In the genomic region with DNA sequence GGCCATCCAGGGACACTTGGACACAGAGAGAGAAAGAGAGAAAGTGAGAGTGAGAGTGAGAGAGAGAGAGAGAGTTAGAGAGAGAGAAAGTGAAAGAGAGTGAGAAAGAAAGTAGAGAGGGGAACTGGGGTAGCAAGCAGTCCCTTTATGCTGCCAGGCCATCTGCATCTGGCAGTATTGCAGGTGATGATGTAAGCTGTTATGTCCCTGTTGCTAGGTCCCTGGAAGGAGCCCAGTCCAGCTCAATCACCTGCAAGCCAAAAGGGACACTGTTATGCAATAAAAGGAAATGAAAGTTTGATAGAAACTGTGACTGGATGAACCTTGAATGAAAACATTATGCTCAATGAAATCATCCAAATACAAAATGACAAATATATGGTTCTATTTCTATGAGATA, we compare ENCODE assay signal across 14 mouse cellular contexts. TPM values are rescaled to one million over a fixed set of nuclear protein-coding genes. Genes with fewer than 3 reads are reported as not detected.
A peak's percentile ranks its signal among the peaks of the same experiment; 100 is the strongest.
DNase-seq lines count a peak whose midpoint lies in the region; ATAC-seq lines count a peak whose summit lies in the region.
"Had no signal": no experiment of that assay in that cellular context is flagged by ENCODE, and none has a peak within 500 bp of the region (broad histone marks: within the 10 kb centered on the region; RNA-seq: fewer than 3 reads in every experiment).

No protein-coding gene starts in this region.

- no peaks in the 10 kb centered on the region for H3K9me3 ChIP-seq in intestine, embryonic 15.5 days
- H3K9me3 ChIP-seq: embryonic facial prominence, embryonic 15.5 days; liver, embryonic 12.5 days; midbrain, embryonic 13.5 days had no signal

- ATAC-seq in intestine, embryonic 15.5 days, result no peak
- ATAC-seq: inflammation-experienced regulatory T-cells, adult 6 months; liver, embryonic 12.5 days; midbrain, embryonic 13.5 days; Patski had no signal

- no peaks in the 10 kb centered on the region for H3K27me3 ChIP-seq in intestine, embryonic 15.5 days (replicated peaks)
- H3K27me3 ChIP-seq: embryonic facial prominence, embryonic 15.5 days; liver, embryonic 12.5 days; midbrain, embryonic 13.5 days had no signal

- H3K27ac ChIP-seq in brown adipose tissue, adult 24 weeks (replicated peaks; ENCODE audit: low read depth, low read length), result peak overlapping the region; percentile 85
- no peak overlapping the region for H3K27ac ChIP-seq in intestine, embryonic 15.5 days
- H3K27ac ChIP-seq: embryonic facial prominence, embryonic 15.5 days; liver, embryonic 12.5 days; midbrain, embryonic 13.5 days had no signal

- peak overlapping the region; percentile 23 for H3K4me3 ChIP-seq in brown adipose tissue, adult 24 weeks (ENCODE audit: insufficient read depth, low read depth, low read length)
- H3K4me3 ChIP-seq in intestine, embryonic 15.5 days (replicated peaks), result no peak overlapping the region
- H3K4me3 ChIP-seq: embryonic facial prominence, embryonic 15.5 days; liver, embryonic 12.5 days; midbrain, embryonic 13.5 days had no signal

- H3K4me2 ChIP-seq in intestine, embryonic 15.5 days (replicated peaks), result no peak overlapping the region
- H3K4me2 ChIP-seq: embryonic facial prominence, embryonic 15.5 days; liver, embryonic 12.5 days; midbrain, embryonic 13.5 days had no signal

- peaks cover 3% of the 10 kb centered on the region; the same call in 1 of the 2 replicates for H3K4me1 ChIP-seq in brown adipose tissue, adult 24 weeks (ENCODE audit: control insufficient read depth, insufficient read depth, insufficient read length, low read length)
- no peaks in the 10 kb centered on the region for H3K4me1 ChIP-seq in intestine, embryonic 15.5 days (replicated peaks)
- H3K4me1 ChIP-seq: embryonic facial prominence, embryonic 15.5 days; liver, embryonic 12.5 days; midbrain, embryonic 13.5 days had no signal

- peak; percentile 31 for DNase-seq in adrenal gland, adult 2 months
- no peak for DNase-seq in adrenal gland, postnatal 4 days (ENCODE audit: low spot score in 2 of 2)
- DNase-seq in kidney, adult 11 months, result peak; percentile 4
- DNase-seq in kidney, postnatal 14 days, result no peak
- DNase-seq in lung, postnatal 25 days (ENCODE audit: low spot score), result peak; percentile 58
- DNase-seq in urinary bladder, postnatal 14 days (ENCODE audit: low spot score), result no peak
- DNase-seq: thymus, postnatal 4 days had no signal

- no peak overlapping the region for H3K9ac ChIP-seq in intestine, embryonic 15.5 days
- H3K9ac ChIP-seq: embryonic facial prominence, embryonic 15.5 days; liver, embryonic 12.5 days; midbrain, embryonic 13.5 days had no signal

- no peaks in the 10 kb centered on the region for H3K36me3 ChIP-seq in intestine, embryonic 15.5 days
- H3K36me3 ChIP-seq: embryonic facial prominence, embryonic 15.5 days; liver, embryonic 12.5 days; midbrain, embryonic 13.5 days had no signal

RNA-seq across cellular contexts. Expression of gene Fundc1, which starts 52.0 kb away (rescaled TPM):
- 10 to 100 TPM; 53.5 to 65.5 TPM for total RNA-seq in adrenal gland, adult 2 months (2021)
- 2.1 and 2.5 TPM in 2 replicates for polyA plus RNA-seq in adrenal gland, adult 2 months (2012; rRNA removed)
- 10 to 100 TPM; 47.0 to 52.8 TPM for total RNA-seq in adrenal gland, postnatal 4 days (2021)
- 48.0 and 56.2 TPM in 2 replicates for polyA plus RNA-seq in brown adipose tissue, adult 24 weeks (2012; ENCODE audit: insufficient read depth, insufficient read length, missing spikeins)
- polyA plus RNA-seq in intestine, embryonic 15.5 days (2015; fragmentation: Nextera tagmentation; extraction: Ambion mirVana), result 46.8 and 52.9 TPM in 2 replicates

Comparison
In these comparisons a context has a peak if more than half of its experiments do, and no peak if none do; other contexts are left out.
1. DNase-seq: peak in adrenal gland, adult 2 months (single experiment), kidney, adult 11 months (single experiment) and lung, postnatal 25 days (single experiment); none in adrenal gland, postnatal 4 days (0 of 2), kidney, postnatal 14 days (single experiment) and urinary bladder, postnatal 14 days (single experiment).
2. RNA of gene Fundc1, which starts 52.0 kb away (polyA plus RNA-seq): 48.0 to 56.2 TPM in brown adipose tissue, adult 24 weeks and 46.8 to 52.9 TPM in intestine, embryonic 15.5 days; 2.1 to 2.5 TPM in adrenal gland, adult 2 months; every median in the first group is over 10 times any median in the second.